Mouse (Mus musculus): ENCODE measurements around the gene Chrnb2. TPM values are rescaled to one million over a fixed set of nuclear protein-coding genes. Genes with fewer than 3 reads are reported as not detected.

Gene Chrnb2
- polyA plus RNA-seq, 1 experiment from 2014 or later = 0.47 TPM

GRCm38 (mm10) chr3:89799476-89799875 lies 35.0 kb upstream of the Chrnb2 start:
- Histone ChIP-seq H3K4me1 (replicated peaks; ENCODE audit: insufficient read depth, low read length) (0 out of 2 replicates have a peak, but pooled peaks cover 3% of the 10 kb centered on the region), H3K36me3 (ENCODE audit: insufficient read depth, low read length) (no peaks in the 10 kb centered on the region), H3K27ac (no peak overlapping the region), H3K9me3 (replicated peaks; ENCODE audit: low read length) (no peaks in the 10 kb centered on the region), H3K4me2 (ENCODE audit: low read length) (peak overlapping the region; percentile 43), H3K9ac (ENCODE audit: low read depth, low read length) (no peak overlapping the region), H3K27me3 (ENCODE audit: insufficient read depth, low read length) (no peaks in the 10 kb centered on the region), H3K4me3 (replicated peaks; ENCODE audit: low read depth, low read length) (no peak overlapping the region)
- no peak for TF ChIP-seq CTCF (IDR thresholded peaks at IDR 0.05; ENCODE audit: low read depth)
- ATAC-seq (replicated peaks; ENCODE audit: low FRiP score, low read depth) (no peak), DNase-seq (ENCODE audit: low spot score) (no peak)
- WGBS = 9% methylated on average over 13 of the region's 13 CpGs

GRCm38 (mm10) chr3:89798518-89798917 lies 34.1 kb upstream of the Chrnb2 start:
- DNase-seq (ENCODE audit: low spot score) = no peak
- no peaks in the 10 kb centered on the region for H3K36me3 ChIP-seq (ENCODE audit: insufficient read depth, low read length)
- WGBS = 84% methylated on average over 3 of the region's 3 CpGs

GRCm38 (mm10) chr3:89796358-89796757 lies 31.9 kb upstream of the Chrnb2 start:
- Histone ChIP-seq H3K36me3 (ENCODE audit: insufficient read depth, low read length) (no peaks in the 10 kb centered on the region), H3K4me1 (replicated peaks; ENCODE audit: insufficient read depth, low read length) (0 out of 2 replicates have a peak, but pooled peaks cover 3% of the 10 kb centered on the region), H3K9me3 (replicated peaks; ENCODE audit: low read length) (no peaks in the 10 kb centered on the region), H3K27ac (no peak overlapping the region), H3K4me3 (replicated peaks; ENCODE audit: low read depth, low read length) (no peak overlapping the region), H3K4me2 (ENCODE audit: low read length) (no peak overlapping the region), H3K9ac (ENCODE audit: low read depth, low read length) (no peak overlapping the region), H3K27me3 (ENCODE audit: insufficient read depth, low read length) (no peaks in the 10 kb centered on the region)
- TF ChIP-seq CTCF (IDR thresholded peaks at IDR 0.05; ENCODE audit: low read depth) = no peak
- DNase-seq (ENCODE audit: low spot score) (peak; percentile 15), ATAC-seq (replicated peaks; ENCODE audit: low FRiP score, low read depth) (no peak)
- 28% methylated on average over 4 of the region's 4 CpGs for WGBS

More at GRCm38 (mm10) chr3:89798518-89798917, 34.1 kb upstream of the Chrnb2 start:
- no peak overlapping the region for H3K9ac ChIP-seq (ENCODE audit: low read depth, low read length)
- 0 out of 2 replicates have a peak, but pooled peaks cover 3% of the 10 kb centered on the region for H3K4me1 ChIP-seq (replicated peaks; ENCODE audit: insufficient read depth, low read length)
- H3K9me3 ChIP-seq (replicated peaks; ENCODE audit: low read length) = no peaks in the 10 kb centered on the region
- no peaks in the 10 kb centered on the region for H3K27me3 ChIP-seq (ENCODE audit: insufficient read depth, low read length)
- no peak for ATAC-seq (replicated peaks; ENCODE audit: low FRiP score, low read depth)
- H3K27ac ChIP-seq = no peak overlapping the region
- H3K4me3 ChIP-seq (replicated peaks; ENCODE audit: low read depth, low read length) = no peak overlapping the region
- TF ChIP-seq CTCF (IDR thresholded peaks at IDR 0.05; ENCODE audit: low read depth) = no peak
- no peak overlapping the region for H3K4me2 ChIP-seq (ENCODE audit: low read length)

- DNase-seq (ENCODE audit: low spot score) = peak; percentile 16
- Histone ChIP-seq H3K9me3 (replicated peaks; ENCODE audit: low read length) (no peaks in the 10 kb centered on the region), H3K4me2 (ENCODE audit: low read length) (no peak overlapping the region), H3K4me3 (replicated peaks; ENCODE audit: low read depth, low read length) (no peak overlapping the region), H3K4me1 (replicated peaks; ENCODE audit: insufficient read depth, low read length) (0 out of 2 replicates have a peak, but pooled peaks cover 3% of the 10 kb centered on the region), H3K27me3 (ENCODE audit: insufficient read depth, low read length) (no peaks in the 10 kb centered on the region), H3K9ac (ENCODE audit: low read depth, low read length) (no peak overlapping the region), H3K27ac (no peak overlapping the region), H3K36me3 (ENCODE audit: insufficient read depth, low read length) (no peaks in the 10 kb centered on the region)
- no peak for ATAC-seq (replicated peaks; ENCODE audit: low FRiP score, low read depth)
- WGBS = 77% methylated on average over 5 of the region's 5 CpGs
- peak; percentile 41; the same call in 1 of the 2 replicates for TF ChIP-seq CTCF (IDR thresholded peaks at IDR 0.05; ENCODE audit: low read depth)
Measured at GRCm38 (mm10) chr3:89795746-89796145, 31.3 kb upstream of the Chrnb2 start.

GRCm38 (mm10) chr3:89794616-89795015 lies 30.2 kb upstream of the Chrnb2 start:
- no peak overlapping the region for H3K4me3 ChIP-seq (replicated peaks; ENCODE audit: low read depth, low read length)
- WGBS = 64% methylated on average over 2 of the region's 2 CpGs
- no peak for DNase-seq (ENCODE audit: low spot score)

GRCm38 (mm10) chr3:89788680-89789352 lies 24.4 kb upstream of the Chrnb2 start:
- TF ChIP-seq CTCF (IDR thresholded peaks at IDR 0.05; ENCODE audit: low read depth) = no peak
- no peak overlapping the region for H3K27ac ChIP-seq
- H3K9ac ChIP-seq (ENCODE audit: low read depth, low read length) = no peak overlapping the region
- no peaks in the 10 kb centered on the region for H3K27me3 ChIP-seq (ENCODE audit: insufficient read depth, low read length)
- no peak overlapping the region for H3K4me2 ChIP-seq (ENCODE audit: low read length)
- H3K36me3 ChIP-seq (ENCODE audit: insufficient read depth, low read length) = no peaks in the 10 kb centered on the region; the same call in 1 of the 2 replicates
- no peaks in the 10 kb centered on the region for H3K9me3 ChIP-seq (replicated peaks; ENCODE audit: low read length)
- DNase-seq (ENCODE audit: low spot score) (no peak), ATAC-seq (replicated peaks; ENCODE audit: low FRiP score, low read depth) (no peak)
- 81% methylated on average over 16 of the region's 16 CpGs for WGBS
- no peak overlapping the region for H3K4me3 ChIP-seq (replicated peaks; ENCODE audit: low read depth, low read length)
- no peaks in the 10 kb centered on the region for H3K4me1 ChIP-seq (replicated peaks; ENCODE audit: insufficient read depth, low read length)

More at GRCm38 (mm10) chr3:89794616-89795015, 30.2 kb upstream of the Chrnb2 start:
- no peak overlapping the region for H3K27ac ChIP-seq
- no peak for ATAC-seq (replicated peaks; ENCODE audit: low FRiP score, low read depth)
- no peaks in the 10 kb centered on the region for H3K36me3 ChIP-seq (ENCODE audit: insufficient read depth, low read length)
- 0 out of 2 replicates have a peak, but pooled peaks cover 2% of the 10 kb centered on the region for H3K4me1 ChIP-seq (replicated peaks; ENCODE audit: insufficient read depth, low read length)
- no peaks in the 10 kb centered on the region for H3K27me3 ChIP-seq (ENCODE audit: insufficient read depth, low read length)
- H3K4me2 ChIP-seq (ENCODE audit: low read length) = no peak overlapping the region
- no peak for TF ChIP-seq CTCF (IDR thresholded peaks at IDR 0.05; ENCODE audit: low read depth)
- no peak overlapping the region for H3K9ac ChIP-seq (ENCODE audit: low read depth, low read length)
- H3K9me3 ChIP-seq (replicated peaks; ENCODE audit: low read length) = no peaks in the 10 kb centered on the region

Data from kidney, postnatal 0 days (tissue).